Mouse (Mus musculus): Measurements from ENCODE around the gene Zfp683. TPM values are rescaled to one million over a fixed set of nuclear protein-coding genes. Genes with fewer than 3 reads are reported as not detected.
A peak's percentile ranks its signal among the peaks of the same experiment; 100 is the strongest.

Zfp683 gene
- polyA plus RNA-seq, 1 experiment, result not detected

GRCm38 (mm10) chr4:134087412-134087811 is 33.8 kb downstream of the Zfp683 start:
- peaks cover 9% of the 10 kb centered on the region for H3K36me3 ChIP-seq (replicated peaks; ENCODE audit: low read length)
- peak overlapping the region; percentile 6 for H3K4me3 ChIP-seq (replicated peaks)
- peaks cover 5% of the 10 kb centered on the region for H3K9me3 ChIP-seq
- TF ChIP-seq GATA1 (IDR thresholded peaks at IDR 0.05; ENCODE audit: borderline replicate concordance, low read length) (no peak), FLI1 (IDR thresholded peaks at IDR 0.05; ENCODE audit: low read length) (no peak)
- peaks cover 24% of the 10 kb centered on the region for H3K27me3 ChIP-seq (replicated peaks)
- peaks cover 44% of the 10 kb centered on the region for H3K4me1 ChIP-seq

DNA sequence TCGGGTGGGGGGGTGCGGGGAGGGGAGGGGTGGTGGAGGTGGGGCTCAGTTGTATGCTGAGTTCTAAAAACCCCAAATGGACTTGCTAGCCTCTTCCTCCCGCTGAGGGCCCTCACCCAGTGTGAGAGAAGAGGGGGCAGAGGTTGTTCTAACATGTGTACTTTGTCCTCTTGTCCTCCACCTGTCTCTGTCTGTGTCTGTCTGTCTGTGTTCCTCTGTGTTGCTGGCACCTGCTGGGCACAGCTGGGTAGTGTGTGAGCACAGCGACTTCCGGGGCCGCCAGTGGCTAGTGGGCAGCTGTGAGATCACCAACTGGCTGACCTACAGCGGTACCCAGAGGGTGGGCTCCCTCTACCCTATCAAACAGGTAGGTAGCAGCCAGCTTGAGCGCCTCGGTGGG is 35.4 kb downstream of the Zfp683 start:
- TF ChIP-seq FLI1 (IDR thresholded peaks at IDR 0.05; ENCODE audit: low read length) (no peak), GATA1 (IDR thresholded peaks at IDR 0.05; ENCODE audit: borderline replicate concordance, low read length) (no peak)
- peaks cover 9% of the 10 kb centered on the region for H3K27me3 ChIP-seq (replicated peaks)
- H3K9me3 ChIP-seq, result peaks cover 5% of the 10 kb centered on the region
- H3K4me1 ChIP-seq, result peaks cover 53% of the 10 kb centered on the region
- H3K36me3 ChIP-seq (replicated peaks; ENCODE audit: low read length), result peaks cover 20% of the 10 kb centered on the region
- no peak overlapping the region for H3K4me3 ChIP-seq (replicated peaks)

DNA sequence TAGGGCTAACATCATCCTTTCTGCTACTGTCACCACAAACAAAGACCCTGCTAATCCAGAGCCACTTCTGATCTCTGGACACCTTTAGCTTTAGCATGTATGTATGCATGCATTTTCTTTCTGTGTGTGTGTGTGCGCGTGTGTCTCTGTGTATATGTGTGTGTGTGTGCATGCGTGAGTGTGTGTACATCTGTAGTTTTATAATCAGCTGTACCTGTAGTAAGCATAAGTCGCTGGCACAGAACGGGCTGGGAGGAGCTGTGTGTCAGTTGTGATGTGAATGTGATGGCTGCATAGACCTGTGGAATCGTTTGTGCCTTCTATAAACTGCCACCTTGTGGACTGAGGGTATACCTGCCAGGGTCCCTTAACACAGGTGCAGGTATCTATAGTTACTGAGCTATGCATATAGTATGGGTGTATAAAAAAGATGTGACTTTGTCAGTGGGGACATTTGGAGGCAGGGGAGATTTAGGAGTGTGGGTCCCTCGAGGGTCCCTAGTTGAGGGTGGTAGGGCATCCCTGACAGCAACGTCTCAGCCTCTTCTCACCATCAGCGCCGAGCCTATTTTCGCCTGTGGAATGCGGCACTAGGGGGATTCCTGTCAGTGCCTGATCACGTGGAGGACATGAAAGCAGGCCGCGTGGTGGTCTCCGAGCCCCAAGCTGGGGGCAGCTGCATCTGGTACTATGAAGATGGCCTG is 37.0 kb downstream of the Zfp683 start:
- no peak overlapping the region for H3K4me3 ChIP-seq (replicated peaks)
- peaks cover 9% of the 10 kb centered on the region for H3K27me3 ChIP-seq (replicated peaks)
- peaks cover 20% of the 10 kb centered on the region for H3K36me3 ChIP-seq (replicated peaks; ENCODE audit: low read length)
- no peak for TF ChIP-seq GATA1 (IDR thresholded peaks at IDR 0.05; ENCODE audit: borderline replicate concordance, low read length)
- no peak for TF ChIP-seq FLI1 (IDR thresholded peaks at IDR 0.05; ENCODE audit: low read length)
- H3K9me3 ChIP-seq, result no peaks in the 10 kb centered on the region
- peaks cover 69% of the 10 kb centered on the region for H3K4me1 ChIP-seq

DNA sequence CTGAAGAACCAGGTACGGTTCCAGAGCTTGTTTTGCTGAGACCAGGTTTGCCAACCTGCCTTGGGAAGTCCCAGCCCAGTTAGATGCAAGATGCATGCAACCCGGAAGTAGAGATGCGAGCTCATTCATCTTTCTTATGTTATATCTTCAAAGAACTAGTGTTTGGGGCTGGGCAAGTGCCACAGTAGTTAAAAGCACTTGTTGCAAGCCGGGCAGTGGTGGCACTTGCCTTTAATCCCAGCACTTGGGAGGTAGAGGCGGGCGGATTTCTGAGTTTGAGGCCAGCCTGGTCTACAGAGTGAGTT is 37.5 kb downstream of the Zfp683 start:
- no peak for TF ChIP-seq FLI1 (IDR thresholded peaks at IDR 0.05; ENCODE audit: low read length)
- TF ChIP-seq GATA1 (IDR thresholded peaks at IDR 0.05; ENCODE audit: borderline replicate concordance, low read length), result no peak
- peaks cover 20% of the 10 kb centered on the region for H3K36me3 ChIP-seq (replicated peaks; ENCODE audit: low read length)
- H3K4me1 ChIP-seq, result peaks cover 72% of the 10 kb centered on the region
- H3K4me3 ChIP-seq (replicated peaks), result no peak overlapping the region
- no peaks in the 10 kb centered on the region for H3K9me3 ChIP-seq
- H3K27me3 ChIP-seq (replicated peaks), result peaks cover 9% of the 10 kb centered on the region

GRCm38 (mm10) chr4:134092382-134093288 is 39.0 kb downstream of the Zfp683 start:
- no peak for TF ChIP-seq FLI1 (IDR thresholded peaks at IDR 0.05; ENCODE audit: low read length)
- no peak for TF ChIP-seq GATA1 (IDR thresholded peaks at IDR 0.05; ENCODE audit: borderline replicate concordance, low read length)
- H3K4me1 ChIP-seq, result peaks cover 75% of the 10 kb centered on the region
- peak overlapping the region; percentile 89 for H3K4me3 ChIP-seq (replicated peaks)
- no peaks in the 10 kb centered on the region for H3K9me3 ChIP-seq
- peaks cover 20% of the 10 kb centered on the region for H3K36me3 ChIP-seq (replicated peaks; ENCODE audit: low read length)
- no peaks in the 10 kb centered on the region for H3K27me3 ChIP-seq (replicated peaks)

- H3K4me3 ChIP-seq (replicated peaks), result peak overlapping the region; percentile 89
Observed at GRCm38 (mm10) chr4:134094004-134094564, 40.4 kb downstream of the Zfp683 start.

DNA sequence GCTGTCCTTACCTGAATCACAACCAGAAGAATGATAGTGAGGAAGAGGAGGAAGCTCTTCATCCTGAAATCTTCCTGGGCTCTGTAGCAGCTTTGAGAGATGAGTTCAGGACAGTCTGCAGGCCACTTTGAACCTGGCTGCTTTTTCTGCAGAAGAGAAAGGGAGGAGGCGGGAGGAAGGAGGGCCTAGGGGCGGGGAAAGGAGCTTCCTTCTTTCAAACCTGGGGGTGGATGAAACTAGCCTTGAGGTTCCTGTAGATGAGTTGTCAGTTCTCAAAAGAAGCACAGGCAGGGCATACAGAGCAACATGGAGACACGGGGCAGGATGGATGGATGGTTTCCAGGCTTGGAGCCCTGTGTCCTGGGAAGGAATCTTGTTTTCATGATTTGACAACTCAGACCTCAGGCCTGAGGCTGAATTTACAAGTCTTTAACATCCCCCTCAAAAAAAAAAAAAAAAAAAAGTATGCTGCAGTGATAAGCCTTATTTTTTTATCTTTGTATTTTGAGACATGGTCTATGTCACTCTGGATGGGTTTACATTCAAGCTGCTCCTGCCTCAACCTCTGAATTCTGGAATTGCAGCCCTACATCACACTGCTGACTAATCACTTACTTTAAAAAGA is 41.4 kb downstream of the Zfp683 start, which contains the start of gene Cd52:
TSS of gene Cd52 (minus strand) at position 160 of the 625 bp plus-strand sequence.
- H3K9me3 ChIP-seq, result no peaks in the 10 kb centered on the region
- H3K4me3 ChIP-seq (replicated peaks), result peak within 1 kb of the TSS; percentile 89
- H3K36me3 ChIP-seq (replicated peaks; ENCODE audit: low read length), result peaks cover 20% of the 10 kb centered on the region
- TF ChIP-seq GATA1 (IDR thresholded peaks at IDR 0.05; ENCODE audit: borderline replicate concordance, low read length) (no peak), FLI1 (IDR thresholded peaks at IDR 0.05; ENCODE audit: low read length) (no peak)
- peaks cover 78% of the 10 kb centered on the region for H3K4me1 ChIP-seq
- no peaks in the 10 kb centered on the region for H3K27me3 ChIP-seq (replicated peaks)

More at GRCm38 (mm10) chr4:134094004-134094564, 40.4 kb downstream of the Zfp683 start:
- TF ChIP-seq GATA1 (IDR thresholded peaks at IDR 0.05; ENCODE audit: borderline replicate concordance, low read length) (no peak), FLI1 (IDR thresholded peaks at IDR 0.05; ENCODE audit: low read length) (no peak)
- peaks cover 75% of the 10 kb centered on the region for H3K4me1 ChIP-seq
- H3K9me3 ChIP-seq, result no peaks in the 10 kb centered on the region
- peaks cover 20% of the 10 kb centered on the region for H3K36me3 ChIP-seq (replicated peaks; ENCODE audit: low read length)
- no peaks in the 10 kb centered on the region for H3K27me3 ChIP-seq (replicated peaks)

GRCm38 (mm10) chr4:134096120-134096519 is 42.5 kb downstream of the Zfp683 start:
- Histone ChIP-seq H3K36me3 (replicated peaks; ENCODE audit: low read length) (peaks cover 16% of the 10 kb centered on the region), H3K27me3 (replicated peaks) (no peaks in the 10 kb centered on the region), H3K4me3 (replicated peaks) (no peak overlapping the region), H3K9me3 (no peaks in the 10 kb centered on the region), H3K4me1 (peaks cover 85% of the 10 kb centered on the region)
- TF ChIP-seq GATA1 (IDR thresholded peaks at IDR 0.05; ENCODE audit: borderline replicate concordance, low read length), result no peak
- no peak for TF ChIP-seq FLI1 (IDR thresholded peaks at IDR 0.05; ENCODE audit: low read length)

DNA sequence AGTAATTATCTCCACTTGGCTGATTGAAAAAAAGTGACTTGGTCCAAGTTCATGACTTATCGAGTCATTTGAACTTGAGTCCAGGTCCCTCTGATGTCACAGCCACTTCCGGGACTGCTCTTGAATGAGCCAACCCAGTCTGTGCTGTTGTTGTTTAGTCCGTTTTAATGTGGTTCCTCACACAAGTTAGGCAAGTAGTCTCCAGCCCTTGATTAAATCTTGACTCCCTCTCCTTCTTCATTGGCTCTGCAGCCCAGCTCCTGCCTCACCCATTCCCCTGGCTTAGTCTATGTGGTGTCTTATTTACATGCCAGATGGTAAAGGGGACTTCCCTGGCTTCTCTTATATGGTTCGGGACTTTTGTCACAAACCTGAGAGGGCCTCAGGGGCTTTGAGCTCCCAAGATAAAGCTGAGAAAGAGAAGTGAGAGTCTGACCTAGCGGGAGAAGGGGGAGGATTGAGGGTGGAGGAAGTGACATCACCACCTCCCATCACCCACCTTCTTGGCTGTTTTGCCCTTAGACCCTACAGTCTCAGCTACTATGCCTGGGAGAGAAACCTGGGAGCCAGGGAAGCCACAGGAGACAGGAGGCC is 43.5 kb downstream of the Zfp683 start:
- no peak overlapping the region for H3K4me3 ChIP-seq (replicated peaks)
- peaks cover 82% of the 10 kb centered on the region for H3K4me1 ChIP-seq
- H3K36me3 ChIP-seq (replicated peaks; ENCODE audit: low read length), result peaks cover 12% of the 10 kb centered on the region
- TF ChIP-seq GATA1 (IDR thresholded peaks at IDR 0.05; ENCODE audit: borderline replicate concordance, low read length), result no peak
- TF ChIP-seq FLI1 (IDR thresholded peaks at IDR 0.05; ENCODE audit: low read length), result no peak
- no peaks in the 10 kb centered on the region for H3K27me3 ChIP-seq (replicated peaks)
- H3K9me3 ChIP-seq, result no peaks in the 10 kb centered on the region
